Mouse (Mus musculus) heart, embryonic 15.5 days (tissue): Measurements from ENCODE around the gene Ttll8. TPM values are rescaled to one million over a fixed set of nuclear protein-coding genes. Genes with fewer than 3 reads are reported as not detected.

Experiments used
- ATAC-seq: fragments of 200-750 bp; cut with Nextera tagmentation; replicated peaks from 2 replicates; pipeline ENCODE4 v1.8.0; 2017; ENCODE audit warnings: low read depth, moderate TSS enrichment; ENCODE audit not compliant: insufficient number of reproducible peaks, insufficient read depth, low FRiP score
- H3K27ac ChIP-seq: fragments of 300-500 bp; sonication (generic); 2 replicates; pipeline ENCODE4 v1.5.1; 2015; ENCODE audit warnings: mild to moderate bottlenecking, inconsistent platforms
- H3K27me3 ChIP-seq: fragments of 300-500 bp; sonication (generic); 2 replicates; pipeline ENCODE4 v1.6.1; 2015; ENCODE audit warnings: inconsistent platforms
- H3K36me3 ChIP-seq: fragments of 300-500 bp; sonication (generic); 2 replicates; pipeline ENCODE4 v1.6.1; 2015; ENCODE audit warnings: mild to moderate bottlenecking, inconsistent platforms
- H3K4me1 ChIP-seq: fragments of 300-500 bp; sonication (generic); replicated peaks from 2 replicates; pipeline ENCODE4 v1.6.1; 2015; ENCODE audit warnings: inconsistent platforms
- H3K4me2 ChIP-seq: fragments of 300-500 bp; sonication (generic); 2 replicates; pipeline ENCODE4 v1.6.1; 2015; ENCODE audit warnings: inconsistent platforms, mild to moderate bottlenecking, moderate library complexity
- H3K4me3 ChIP-seq: fragments of 300-500 bp; sonication (generic); 2 replicates; pipeline ENCODE4 v1.5.1; 2015; ENCODE audit warnings: mild to moderate bottlenecking, inconsistent platforms
- H3K9ac ChIP-seq: fragments of 300-500 bp; sonication (generic); 2 replicates; pipeline ENCODE4 v1.6.1; 2015; ENCODE audit warnings: mild to moderate bottlenecking, inconsistent platforms
- H3K9me3 ChIP-seq: fragments of 300-500 bp; sonication (generic); replicated peaks from 2 replicates; pipeline ENCODE4 v1.6.1; 2016; ENCODE audit warnings: inconsistent platforms
- WGBS: fragments of 180-500 bp; shearing (Covaris S2); methylation state at CpG from one replicate; pipeline ENCODE4 v1.1.7; 2015; ENCODE audit warnings: mixed read lengths; 5-methylcytosine and 5-hydroxymethylcytosine counted together
- polyA plus RNA-seq: library from polyadenylated mRNA; unstranded; fragments of >200 nt; fragmentation: Nextera tagmentation; extraction: Ambion mirVana; gene quantifications from 2 replicates; pipeline ENCODE4 v1.2.1, GENCODE M21; 2015

Ttll8 gene
- polyA plus RNA-seq, 1 experiment from 2014 or later: not detected

DNA sequence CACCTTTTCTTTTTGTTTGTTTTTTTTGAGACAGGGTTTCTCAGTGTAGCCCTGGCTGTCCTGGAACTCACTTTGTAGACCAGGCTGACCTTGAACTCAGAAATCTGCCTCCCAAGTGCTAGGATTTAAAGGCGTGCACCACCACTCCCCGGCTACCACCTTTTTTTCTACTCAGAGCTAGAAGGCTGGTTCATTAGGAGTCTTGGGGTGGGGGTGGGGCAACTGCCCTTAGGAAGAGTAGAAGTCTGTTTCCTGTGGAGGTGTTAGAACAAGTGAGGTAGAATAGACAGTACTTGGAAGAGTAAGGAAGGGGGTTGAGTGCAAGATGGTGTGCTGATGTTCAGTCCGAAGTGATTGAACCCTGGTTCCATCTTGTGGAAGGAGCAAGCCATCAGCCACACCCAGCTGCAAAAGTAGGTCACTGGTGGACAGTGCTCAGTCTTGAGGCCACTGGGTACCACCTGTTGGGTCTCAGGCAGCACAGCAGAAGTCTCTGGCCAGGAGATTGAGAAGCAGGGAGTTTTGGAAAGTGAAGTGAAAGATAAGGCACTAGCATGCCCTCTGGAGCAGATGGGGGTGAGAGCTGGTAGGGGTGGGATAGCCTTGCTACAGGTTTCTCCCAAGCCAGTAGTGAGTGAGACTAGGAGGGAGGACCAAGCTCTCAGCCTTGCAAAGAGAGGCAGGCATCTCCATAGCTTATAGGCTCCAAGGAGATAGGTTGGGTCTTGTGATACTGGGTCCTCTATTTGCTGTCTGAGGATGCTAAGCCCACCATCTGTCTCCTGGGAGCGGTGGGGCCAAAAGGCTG lies 88.1 kb downstream of the Ttll8 start:
- H3K9ac ChIP-seq: 0 out of 2 replicates have a peak overlapping the region, but pooled peaks have one; percentile 19
- peak overlapping the region; percentile 92 for H3K4me2 ChIP-seq
- no peak for ATAC-seq
- WGBS: 48% methylated on average over 4 of the region's 4 CpGs
- H3K27me3 ChIP-seq: no peaks in the 10 kb centered on the region
- H3K9me3 ChIP-seq: no peaks in the 10 kb centered on the region
- H3K36me3 ChIP-seq: peaks cover 22% of the 10 kb centered on the region
- peak overlapping the region; percentile 95 for H3K27ac ChIP-seq
- H3K4me1 ChIP-seq: peaks cover 53% of the 10 kb centered on the region
- no peak overlapping the region for H3K4me3 ChIP-seq

DNA sequence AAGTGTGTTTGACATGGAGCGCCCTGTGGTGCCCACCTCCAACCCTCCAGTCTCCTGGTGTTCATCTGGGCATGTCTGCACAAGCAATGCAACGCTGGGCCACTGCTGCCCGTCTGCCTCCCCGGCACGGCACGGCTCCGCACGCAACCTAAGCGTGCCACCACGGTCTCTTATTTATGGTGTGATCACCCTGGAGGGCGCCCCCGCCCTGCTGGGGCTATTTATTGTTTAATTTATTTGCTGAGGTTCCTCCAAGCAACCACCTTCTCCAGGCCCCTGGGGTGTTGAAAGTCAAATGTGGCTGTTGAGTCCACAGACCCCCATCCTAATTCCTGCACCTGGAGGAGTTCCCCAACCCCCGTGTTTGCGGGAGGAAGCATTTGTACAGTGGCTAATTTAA lies 89.2 kb downstream of the Ttll8 start:
- 74% methylated on average over 14 of the region's 14 CpGs for whole genome bisulfite sequencing
- peak overlapping the region; percentile 88 for H3K9ac ChIP-seq
- H3K4me2 ChIP-seq: peak overlapping the region; percentile 92
- ATAC-seq: no peak
- peaks cover 22% of the 10 kb centered on the region for H3K36me3 ChIP-seq
- no peaks in the 10 kb centered on the region for H3K27me3 ChIP-seq
- peak overlapping the region; percentile 95 for H3K27ac ChIP-seq
- H3K4me3 ChIP-seq: peak overlapping the region; percentile 70
- H3K9me3 ChIP-seq: no peaks in the 10 kb centered on the region
- peaks cover 57% of the 10 kb centered on the region for H3K4me1 ChIP-seq

DNA sequence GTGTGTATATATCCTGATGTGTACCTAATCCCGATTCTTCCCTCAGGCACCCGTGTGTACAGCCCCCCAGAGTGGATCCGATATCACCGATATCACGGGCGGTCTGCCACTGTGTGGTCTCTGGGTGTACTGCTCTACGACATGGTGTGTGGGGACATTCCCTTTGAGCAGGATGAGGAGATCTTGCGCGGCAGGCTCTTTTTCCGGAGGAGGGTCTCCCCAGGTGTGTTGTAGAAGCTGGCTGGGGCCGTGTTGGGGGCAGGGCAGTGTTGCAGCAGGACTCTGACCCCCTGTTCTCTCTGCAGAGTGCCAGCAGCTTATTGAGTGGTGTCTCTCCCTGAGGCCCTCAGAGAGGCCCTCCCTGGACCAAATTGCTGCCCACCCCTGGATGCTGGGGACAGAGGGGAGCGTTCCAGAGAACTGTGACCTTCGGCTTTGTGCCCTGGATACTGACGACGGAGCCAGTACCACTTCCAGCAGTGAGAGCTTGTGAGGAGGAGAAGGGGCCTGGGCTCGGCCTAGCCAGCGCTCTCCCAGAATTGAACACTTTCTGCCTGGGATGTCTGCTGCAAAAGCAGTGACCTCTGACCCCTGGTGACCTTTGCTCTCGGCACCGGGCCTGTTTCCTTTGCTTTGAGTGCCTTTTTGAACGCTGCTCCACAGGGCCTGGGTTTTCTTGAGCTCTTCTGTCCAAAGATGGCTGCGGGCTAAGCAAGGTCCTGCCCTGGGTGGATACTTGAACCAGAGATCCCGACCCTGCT lies 89.8 kb downstream of the Ttll8 start:
- ATAC-seq: no peak
- Histone ChIP-seq H3K4me3 (peak overlapping the region; percentile 70), H3K9me3 (no peaks in the 10 kb centered on the region), H3K27ac (peak overlapping the region; percentile 95), H3K4me1 (peaks cover 58% of the 10 kb centered on the region), H3K36me3 (peaks cover 22% of the 10 kb centered on the region), H3K27me3 (no peaks in the 10 kb centered on the region), H3K4me2 (peak overlapping the region; percentile 92), H3K9ac (peak overlapping the region; percentile 88)
- 21% methylated on average over 22 of the region's 22 CpGs for WGBS

DNA sequence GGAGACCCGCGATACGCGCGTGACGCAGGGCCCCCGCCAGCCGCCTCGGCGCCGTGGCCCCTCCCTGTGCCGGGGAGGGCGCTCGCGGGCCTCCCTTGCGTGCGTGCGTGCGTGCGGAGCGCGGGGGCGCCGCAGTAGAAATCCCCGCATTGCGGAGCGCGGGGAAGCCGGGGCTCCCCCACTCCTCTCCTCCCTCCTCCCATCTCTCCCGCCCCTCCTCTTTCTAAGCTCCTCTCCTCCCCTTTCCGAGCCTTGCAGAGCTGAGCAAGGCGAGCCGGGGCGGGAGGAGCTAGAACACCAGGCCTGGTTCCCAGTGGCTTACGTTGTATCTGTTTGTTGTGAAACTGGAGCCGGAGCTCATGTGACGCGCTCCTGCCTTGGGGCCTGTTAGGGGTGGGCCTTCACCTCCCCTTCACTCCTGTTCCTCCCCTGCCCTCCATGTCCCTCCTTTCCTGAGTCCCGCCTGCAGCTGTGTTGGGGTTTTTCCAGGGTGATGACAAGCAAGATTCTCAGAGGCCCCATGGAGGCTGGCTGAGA lies 90.5 kb downstream of the Ttll8 start:
- peak overlapping the region; percentile 70 for H3K4me3 ChIP-seq
- H3K9me3 ChIP-seq: no peaks in the 10 kb centered on the region
- WGBS: under 1% methylated on average over 39 of the region's 39 CpGs
- H3K4me2 ChIP-seq: peak overlapping the region; percentile 92
- peak overlapping the region; percentile 95 for H3K27ac ChIP-seq
- H3K4me1 ChIP-seq: peaks cover 62% of the 10 kb centered on the region
- H3K9ac ChIP-seq: peak overlapping the region; percentile 88
- ATAC-seq: peak; percentile 73
- H3K27me3 ChIP-seq: no peaks in the 10 kb centered on the region
- peaks cover 22% of the 10 kb centered on the region for H3K36me3 ChIP-seq

DNA sequence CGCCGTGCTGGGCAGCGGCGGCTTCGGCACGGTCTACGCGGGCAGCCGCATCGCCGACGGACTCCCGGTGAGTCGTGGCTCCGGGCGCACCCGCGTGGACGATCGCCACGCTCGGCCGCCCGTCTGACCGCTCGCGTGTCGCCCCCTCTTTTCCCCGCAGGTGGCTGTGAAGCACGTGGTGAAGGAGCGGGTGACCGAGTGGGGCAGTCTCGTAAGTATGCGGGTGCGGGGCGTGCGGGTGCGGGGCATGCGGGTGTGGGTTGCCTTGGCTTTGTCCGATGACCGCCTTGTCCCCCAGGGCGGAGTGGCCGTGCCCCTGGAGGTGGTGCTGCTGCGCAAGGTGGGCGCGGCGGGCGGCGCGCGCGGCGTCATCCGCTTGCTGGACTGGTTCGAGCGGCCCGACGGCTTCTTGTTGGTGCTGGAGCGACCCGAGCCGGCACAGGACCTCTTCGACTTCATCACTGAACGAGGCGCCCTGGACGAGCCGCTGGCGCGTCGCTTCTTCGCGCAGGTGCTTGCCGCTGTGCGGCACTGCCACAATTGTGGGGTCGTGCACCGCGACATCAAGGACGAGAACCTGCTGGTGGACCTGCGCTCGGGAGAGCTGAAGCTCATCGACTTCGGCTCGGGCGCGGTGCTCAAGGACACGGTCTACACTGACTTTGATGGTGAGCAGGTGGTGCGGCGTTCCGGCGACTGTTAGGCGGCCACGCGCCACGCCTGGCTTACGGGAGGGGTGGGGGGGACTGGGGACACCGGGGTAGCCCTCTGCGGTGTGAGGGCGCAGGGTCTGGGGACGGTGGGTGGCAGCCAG lies 91.1 kb downstream of the Ttll8 start:
- Histone ChIP-seq H3K4me3 (peak overlapping the region; percentile 70), H3K9ac (peak overlapping the region; percentile 88), H3K9me3 (no peaks in the 10 kb centered on the region), H3K27ac (peak overlapping the region; percentile 95), H3K4me1 (peaks cover 60% of the 10 kb centered on the region), H3K36me3 (peaks cover 22% of the 10 kb centered on the region), H3K4me2 (peak overlapping the region; percentile 92), H3K27me3 (no peaks in the 10 kb centered on the region)
- 0 out of 2 replicates have a peak, but pooled peaks have one; percentile 0 for ATAC-seq
- WGBS: under 1% methylated on average over 98 of the region's 98 CpGs

DNA sequence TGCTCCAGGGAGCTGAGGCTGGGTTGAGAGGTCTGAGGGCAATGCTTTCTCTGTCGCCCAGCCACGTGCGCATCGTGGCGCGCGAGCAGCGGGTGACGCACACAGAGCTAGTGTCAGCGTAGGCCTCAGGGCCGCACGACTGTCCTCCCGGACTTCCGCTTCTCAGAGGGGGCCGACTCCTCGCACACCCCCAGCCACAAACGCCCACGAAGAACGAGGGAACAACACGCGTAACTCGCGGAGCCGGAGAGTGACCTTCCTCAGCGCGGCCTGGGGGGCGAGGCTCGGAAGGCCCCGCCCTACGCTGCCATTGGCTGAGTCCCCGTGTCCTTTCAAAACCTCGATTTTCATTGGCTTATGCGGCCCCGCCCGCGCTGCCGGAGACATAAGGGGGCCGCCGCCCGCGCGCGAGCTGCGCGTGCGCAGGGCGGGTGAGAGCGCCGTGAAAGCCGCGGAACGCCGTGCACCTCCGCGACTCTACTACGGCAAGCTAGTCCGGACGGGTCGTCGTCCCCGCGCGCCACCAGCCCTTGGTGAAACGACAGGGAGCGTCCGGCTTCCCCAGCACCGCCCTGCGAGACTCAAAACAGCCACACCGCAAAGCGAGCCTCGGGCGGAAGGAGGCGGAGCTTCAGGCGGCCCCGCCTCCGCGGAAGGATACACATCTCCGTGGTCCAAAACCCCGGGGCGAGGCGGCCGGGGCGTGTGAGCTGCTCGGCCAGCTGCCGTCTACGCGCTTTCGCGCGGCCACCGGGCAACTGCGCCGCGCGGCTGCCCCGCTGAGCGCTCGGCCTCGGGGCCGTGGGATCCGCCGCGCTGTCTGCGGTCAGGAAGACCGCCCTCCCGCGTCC lies 92.2 kb downstream of the Ttll8 start, which contains the start of gene Pim3:
Gene Pim3 (plus strand): TSS at position 415 of the 851 bp plus-strand sequence.
- peak within 1 kb of the TSS; percentile 92 for H3K4me2 ChIP-seq
- peak within 1 kb of the TSS; percentile 88 for H3K9ac ChIP-seq
- H3K4me3 ChIP-seq: peak within 1 kb of the TSS; percentile 70
- no peaks in the 10 kb centered on the region for H3K9me3 ChIP-seq
- peak within 1 kb of the TSS; percentile 95 for H3K27ac ChIP-seq
- H3K27me3 ChIP-seq: no peaks in the 10 kb centered on the region
- ATAC-seq: peak; percentile 77
- WGBS: under 1% methylated on average over 107 of the region's 107 CpGs
- H3K4me1 ChIP-seq: peaks cover 49% of the 10 kb centered on the region
- H3K36me3 ChIP-seq: peaks cover 22% of the 10 kb centered on the region

DNA sequence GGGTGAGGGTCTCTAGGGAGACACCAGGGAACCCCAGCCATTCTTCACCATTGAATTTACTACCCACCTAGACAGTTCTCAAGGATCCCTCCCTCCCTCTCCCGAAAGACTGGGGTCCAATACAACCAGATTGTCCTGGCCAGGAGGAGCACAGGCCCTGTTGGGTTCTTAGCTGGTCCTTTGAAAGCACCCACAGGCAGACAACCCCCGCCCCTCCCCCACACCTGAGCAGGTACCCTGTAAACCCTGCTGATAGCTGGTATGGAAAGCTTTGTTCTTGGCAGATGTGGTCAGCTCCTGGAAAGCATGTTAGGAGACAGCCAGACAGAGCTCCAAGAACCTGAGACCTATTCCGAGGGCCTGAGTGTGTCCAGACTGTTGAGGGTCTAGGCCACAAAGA lies 93.4 kb downstream of the Ttll8 start:
- Histone ChIP-seq H3K36me3 (peaks cover 16% of the 10 kb centered on the region), H3K4me3 (no peak overlapping the region), H3K4me2 (no peak overlapping the region), H3K27me3 (no peaks in the 10 kb centered on the region), H3K9me3 (no peaks in the 10 kb centered on the region), H3K4me1 (peaks cover 42% of the 10 kb centered on the region), H3K27ac (no peak overlapping the region), H3K9ac (no peak overlapping the region)
- no peak for ATAC-seq
- 84% methylated on average over 3 of the region's 3 CpGs for WGBS

DNA sequence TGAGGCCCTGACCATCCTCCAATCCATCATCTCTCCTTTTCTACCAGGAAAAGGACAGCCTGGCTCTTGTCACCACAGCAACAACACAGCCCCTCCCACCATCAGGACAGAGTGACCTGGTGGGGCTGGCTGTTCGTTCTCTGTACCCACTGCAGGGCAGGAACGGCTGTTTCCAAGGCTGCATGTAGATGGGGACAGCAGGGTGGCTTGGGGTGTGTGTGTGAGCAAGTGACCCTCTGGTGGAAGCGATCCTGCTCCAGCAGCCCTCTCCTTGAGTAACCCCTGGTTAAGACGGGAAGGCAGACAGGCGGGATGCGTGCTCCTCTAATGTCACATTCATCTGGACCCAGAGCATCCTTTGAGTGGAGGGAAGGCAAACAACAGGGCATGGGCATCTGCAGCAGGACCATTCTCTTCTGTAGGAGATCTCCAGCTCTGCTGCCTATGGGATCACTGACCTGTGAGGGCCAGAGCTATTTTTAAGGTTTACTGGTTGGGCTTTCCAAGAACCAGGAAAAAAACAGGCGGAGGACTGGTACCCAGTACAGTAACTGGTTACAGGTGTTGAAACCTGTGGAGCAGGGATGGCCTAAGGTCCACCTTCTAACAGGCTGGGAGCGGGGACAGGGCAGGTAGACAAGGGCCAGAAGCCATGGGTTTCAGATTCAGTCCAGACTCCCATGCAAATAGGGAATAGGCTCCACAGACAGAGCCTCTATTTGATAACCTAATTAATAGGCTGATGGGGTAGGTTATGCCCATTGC lies 94.8 kb downstream of the Ttll8 start:
- Histone ChIP-seq H3K9ac (no peak overlapping the region), H3K27ac (0 out of 2 replicates have a peak overlapping the region, but pooled peaks have one; percentile 6), H3K4me1 (peaks cover 42% of the 10 kb centered on the region)

DNA sequence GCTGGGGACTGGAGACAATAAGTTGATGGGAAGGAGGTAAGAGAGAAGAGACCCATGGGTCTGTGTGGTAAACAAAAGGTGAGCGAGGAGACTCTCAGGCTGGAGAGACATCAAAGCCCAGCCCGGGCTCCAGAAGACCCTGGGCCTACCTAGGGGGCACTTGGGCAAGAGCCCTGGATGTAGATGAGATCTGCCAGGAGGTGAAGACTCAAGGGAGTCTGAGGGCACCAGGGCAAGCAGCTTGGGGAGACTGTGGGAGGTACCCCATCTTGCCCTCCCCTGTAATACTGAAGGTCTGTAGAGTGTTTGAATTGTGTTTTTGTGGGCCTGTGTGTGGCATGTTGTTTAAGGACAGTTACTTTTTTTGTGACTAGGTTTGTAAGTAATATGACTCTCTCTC lies 95.5 kb downstream of the Ttll8 start:
- WGBS: 77% methylated on average over 2 of the region's 2 CpGs
- Histone ChIP-seq H3K27ac (no peak overlapping the region), H3K9me3 (no peaks in the 10 kb centered on the region), H3K4me1 (peaks cover 44% of the 10 kb centered on the region), H3K27me3 (no peaks in the 10 kb centered on the region), H3K36me3 (no peaks in the 10 kb centered on the region), H3K4me3 (no peak overlapping the region), H3K9ac (no peak overlapping the region), H3K4me2 (no peak overlapping the region)
- no peak for ATAC-seq

More for the DNA sequence above, 94.8 kb downstream of the Ttll8 start:
- Histone ChIP-seq H3K36me3 (peaks cover 2% of the 10 kb centered on the region; the same call in 1 of the 2 replicates), H3K4me3 (no peak overlapping the region), H3K9me3 (no peaks in the 10 kb centered on the region), H3K27me3 (no peaks in the 10 kb centered on the region), H3K4me2 (no peak overlapping the region)
- 57% methylated on average over 8 of the region's 8 CpGs for WGBS
- ATAC-seq: no peak
